Mouse (Mus musculus): ENCODE results near the gene Parp8.

Parp8 gene

GRCm38 (mm10) chr13:117025226-117026067 is at the start of gene Parp8:
Gene Parp8, minus strand, starts transcription at chr13:117025537.
- DNase-seq (ENCODE audit: low spot score in 2 of 2): peak; percentile 47 to 55

GRCm38 (mm10) chr13:117062628-117063315 is 37.4 kb upstream of the Parp8 start:
- DNase-seq (ENCODE audit: low spot score in 2 of 2): no peak

DNA sequence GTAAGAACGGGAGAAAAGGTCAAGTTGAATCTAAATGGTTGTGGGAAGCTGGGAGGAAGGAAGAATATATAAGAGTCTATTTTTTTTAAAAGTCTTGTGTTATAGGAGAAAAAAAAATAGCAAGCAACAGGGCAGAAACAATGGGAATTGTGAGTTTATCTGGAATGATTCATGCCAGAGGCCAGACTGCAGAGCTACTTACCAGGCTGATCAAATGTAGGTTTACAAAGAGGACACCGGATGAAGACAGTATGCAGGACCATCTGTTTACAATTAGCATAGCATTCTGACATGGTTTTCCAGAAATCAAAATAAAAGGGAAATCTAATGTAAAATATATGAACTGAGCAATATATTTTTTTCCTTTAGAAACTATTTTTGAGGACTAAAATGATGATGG is 31.1 kb upstream of the Parp8 start:
- no peak for DNase-seq (ENCODE audit: low spot score in 2 of 2)

DNA sequence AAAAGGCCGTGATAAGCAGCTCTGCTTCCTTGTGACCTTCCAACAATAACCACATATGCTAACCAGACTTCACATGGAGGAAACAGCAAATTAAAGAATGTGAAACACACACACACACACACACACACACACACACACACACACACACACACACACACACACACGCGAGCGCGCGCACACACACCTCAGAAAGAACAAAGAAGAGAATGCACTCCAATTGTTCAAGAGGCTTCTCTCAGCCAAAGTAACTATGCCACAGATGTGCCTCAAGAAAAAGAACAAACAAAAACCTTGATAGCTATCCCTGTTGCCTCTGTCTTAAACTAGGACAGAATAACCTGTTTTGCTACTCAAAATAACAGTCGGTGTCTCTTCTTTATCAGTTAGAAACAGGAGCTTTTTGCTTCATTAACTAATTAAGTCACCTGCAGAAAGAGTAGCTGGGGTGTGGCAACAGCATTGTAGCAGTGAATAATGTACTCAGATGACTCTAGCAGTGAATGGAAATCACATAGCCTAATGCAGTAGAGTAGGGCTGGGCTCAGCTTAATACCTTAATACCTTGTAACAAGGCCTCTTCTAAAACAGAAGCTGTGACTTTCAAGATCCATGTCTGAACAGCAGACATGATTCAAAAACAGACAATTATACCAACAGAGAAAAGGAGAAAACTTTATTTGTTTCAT is 29.6 kb upstream of the Parp8 start:
- DNase-seq (ENCODE audit: low spot score in 2 of 2): no peak

DNA sequence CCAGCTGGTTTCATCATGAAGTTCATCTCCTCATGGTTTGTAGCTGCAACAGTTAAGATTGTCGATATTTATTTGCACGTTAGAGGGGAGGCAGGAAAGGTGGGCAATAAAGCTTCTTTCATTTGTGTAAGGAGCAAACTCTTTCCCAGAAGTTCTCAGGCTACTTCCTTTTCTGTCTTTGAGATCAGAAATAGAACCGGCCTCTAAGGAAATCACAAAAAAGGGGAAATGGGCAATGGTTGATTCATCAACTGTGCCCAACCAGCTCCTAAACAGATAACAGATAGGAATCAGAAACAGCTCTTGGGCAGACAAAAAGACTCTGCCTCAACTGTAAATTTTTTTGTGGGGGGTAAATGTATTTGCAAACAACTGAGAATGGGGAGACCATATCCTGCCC is 27.4 kb upstream of the Parp8 start:
- DNase-seq (ENCODE audit: low spot score in 2 of 2): no peak

- DNase-seq (ENCODE audit: low spot score in 2 of 2): peak; percentile 65 to 75
Observed at GRCm38 (mm10) chr13:117048541-117048971, 23.2 kb upstream of the Parp8 start.

- no peak for DNase-seq (ENCODE audit: low spot score in 2 of 2)
Observed at GRCm38 (mm10) chr13:117043567-117043966, 18.2 kb upstream of the Parp8 start.

- DNase-seq (ENCODE audit: low spot score in 2 of 2): no peak
Observed at GRCm38 (mm10) chr13:117041021-117041420, 15.7 kb upstream of the Parp8 start.

GRCm38 (mm10) chr13:117036277-117036676 is 10.9 kb upstream of the Parp8 start:
- no peak for DNase-seq (ENCODE audit: low spot score in 2 of 2)

- DNase-seq (ENCODE audit: low spot score in 2 of 2): no peak
Observed at GRCm38 (mm10) chr13:117035121-117035520, 9.8 kb upstream of the Parp8 start.

GRCm38 (mm10) chr13:117034676-117035075 is 9.3 kb upstream of the Parp8 start:
- no peak for DNase-seq (ENCODE audit: low spot score in 2 of 2)

DNA sequence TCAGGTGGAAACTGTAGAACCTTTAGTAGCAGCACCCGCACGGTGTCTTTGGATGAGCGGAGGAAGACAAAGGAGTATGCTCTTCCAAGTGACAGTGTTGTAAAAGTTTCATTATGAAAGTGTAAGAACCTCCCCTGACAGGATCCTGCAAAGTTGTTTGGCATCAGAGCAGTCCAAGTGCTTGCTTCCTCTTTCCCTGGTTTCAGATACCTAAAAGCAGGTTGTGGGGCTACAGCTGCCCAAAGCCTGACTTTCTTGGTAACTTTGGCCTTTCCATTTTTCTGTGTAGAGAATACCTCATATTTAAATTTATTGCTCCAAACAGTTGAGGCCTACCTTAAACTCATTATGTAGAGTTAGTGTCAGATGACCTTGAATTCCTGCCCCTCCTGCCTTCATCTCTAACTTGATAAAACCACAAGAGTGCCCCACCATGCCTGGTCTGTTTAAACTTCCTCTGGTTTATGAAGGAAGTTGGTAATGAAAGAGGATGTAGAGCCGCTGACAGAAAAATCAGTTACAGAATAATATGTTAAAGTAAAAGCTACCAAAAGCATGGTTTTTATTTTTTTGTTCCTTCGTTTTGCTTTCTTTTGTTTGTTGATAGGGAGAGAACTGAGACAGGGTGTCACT is 8.5 kb upstream of the Parp8 start:
- peak; percentile 26 to 43 for DNase-seq (ENCODE audit: low spot score in 2 of 2)

DNA sequence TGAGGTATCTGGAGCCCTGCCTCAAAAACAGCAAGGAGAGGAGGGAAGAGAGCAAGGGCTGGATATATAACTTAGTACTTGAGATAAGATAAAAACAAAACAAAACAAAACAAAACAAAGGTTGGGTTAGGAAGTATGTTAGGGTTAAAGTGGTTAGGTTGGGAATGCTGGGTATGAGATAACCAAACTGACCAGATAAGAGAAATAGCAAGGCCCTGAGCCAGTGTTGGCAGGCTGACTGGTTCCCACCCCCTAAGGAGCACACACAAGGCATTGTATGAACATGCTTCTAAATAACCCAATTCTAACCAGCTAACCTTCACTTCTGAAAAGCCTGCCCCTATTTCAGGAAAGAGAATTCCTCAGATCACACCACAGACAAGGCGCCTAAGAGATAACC is 7.1 kb upstream of the Parp8 start:
- no peak for DNase-seq (ENCODE audit: low spot score in 2 of 2)

- peak in 1 of 2 experiments; percentile 24 for DNase-seq (ENCODE audit: low spot score in 2 of 2)
Observed at GRCm38 (mm10) chr13:117031546-117031945, 6.2 kb upstream of the Parp8 start.

- peak in 1 of 2 experiments; percentile 24 for DNase-seq (ENCODE audit: low spot score in 2 of 2)
Observed at GRCm38 (mm10) chr13:117028221-117028620, 2.9 kb upstream of the Parp8 start.

GRCm38 (mm10) chr13:117027336-117027735 is 2.0 kb upstream of the Parp8 start:
- no peak for DNase-seq (ENCODE audit: low spot score in 2 of 2)

- DNase-seq (ENCODE audit: low spot score in 2 of 2): no peak
Observed at GRCm38 (mm10) chr13:117026276-117026780, 991 bp upstream of the Parp8 start.

DNA sequence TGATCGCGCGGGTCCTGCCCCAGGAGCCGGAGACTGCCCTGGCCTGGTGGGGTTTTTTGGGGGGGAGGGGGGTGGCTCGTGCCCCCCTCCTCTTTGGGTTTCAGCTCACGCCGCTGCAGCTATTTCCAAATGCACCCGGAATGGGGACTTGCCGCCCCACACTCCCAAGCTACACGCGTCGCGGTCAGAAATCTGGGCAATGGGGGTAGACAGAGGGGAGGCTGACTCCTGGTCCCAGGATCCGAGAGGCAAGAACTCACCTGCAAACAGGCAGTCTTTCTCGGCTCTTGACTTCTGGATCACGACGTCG is 466 bp downstream of the Parp8 start:
- DNase-seq (ENCODE audit: low spot score in 2 of 2): peak in 1 of 2 experiments; percentile 29

DNA sequence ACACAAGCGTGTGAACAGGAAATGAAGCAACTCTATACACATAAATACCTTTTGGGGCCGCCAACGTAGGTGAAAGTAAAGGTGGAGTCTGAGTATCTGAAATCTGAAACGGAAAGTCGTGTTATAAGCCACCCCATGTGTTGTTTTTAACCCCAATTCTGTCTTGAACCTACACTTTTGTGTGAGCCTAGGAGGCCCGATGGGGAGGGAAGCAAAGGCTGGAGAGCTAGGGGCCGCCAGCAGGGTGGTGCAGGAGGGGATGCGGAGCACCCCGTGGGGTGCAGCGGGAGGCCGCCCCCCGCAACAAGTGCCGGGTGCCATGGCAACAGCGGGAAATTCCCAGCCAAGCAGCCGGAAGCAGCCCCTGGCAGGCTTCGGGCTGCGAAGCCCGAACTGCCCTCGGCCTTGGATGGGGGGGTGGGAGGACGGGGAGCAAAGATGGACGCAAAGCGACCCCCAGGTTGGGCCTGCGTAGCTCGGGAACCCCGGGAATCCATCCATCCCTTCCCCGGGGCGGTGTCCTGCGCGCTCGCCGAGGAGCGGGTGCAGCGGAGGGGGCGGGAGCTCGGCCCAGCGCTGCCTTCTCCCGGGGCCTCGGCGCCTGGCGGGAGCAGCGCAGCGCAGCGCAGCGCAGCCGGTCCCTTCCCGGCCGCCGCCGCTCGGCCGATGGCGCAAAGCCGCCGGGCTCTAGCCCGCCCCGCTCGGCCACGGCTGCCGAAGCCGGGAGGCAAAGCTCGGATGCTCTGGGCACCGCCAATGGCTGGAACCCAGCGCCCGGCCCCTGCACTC is 1.0 kb downstream of the Parp8 start:
- DNase-seq (ENCODE audit: low spot score in 2 of 2): peak; percentile 87 to 88

DNA sequence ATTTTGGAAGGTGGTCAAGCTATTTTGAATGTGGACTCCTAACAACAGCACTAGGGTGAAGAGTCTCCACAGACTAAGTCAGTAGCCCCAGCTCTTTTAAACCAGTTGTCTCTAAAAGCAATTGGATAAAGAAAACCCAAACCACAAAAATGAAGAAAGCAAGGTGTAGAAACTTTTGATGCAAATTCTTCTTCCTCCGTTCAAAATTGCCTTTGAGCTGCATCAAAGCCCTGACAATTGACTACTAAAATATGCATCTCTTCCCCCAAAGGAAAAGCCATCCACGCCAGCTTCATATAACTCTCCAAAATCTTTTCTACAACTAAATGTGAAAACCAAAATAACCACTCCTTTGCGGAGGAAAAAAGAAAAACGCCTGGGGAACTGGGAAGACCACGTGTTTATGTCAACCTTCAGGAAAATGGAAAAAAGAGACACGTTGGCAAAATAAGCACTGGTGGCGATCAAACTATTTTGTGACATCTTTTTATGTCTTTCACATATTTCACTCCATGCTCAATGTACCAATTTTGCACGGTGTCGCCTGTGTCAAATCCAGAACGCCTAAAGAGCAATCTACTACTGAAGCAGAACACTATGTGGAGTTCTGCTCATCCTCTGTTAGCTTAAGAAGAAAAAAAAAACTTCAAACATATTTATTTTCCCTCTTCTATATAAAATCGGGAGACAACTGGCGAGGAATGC is 1.8 kb downstream of the Parp8 start:
- peak in 1 of 2 experiments; percentile 12 for DNase-seq (ENCODE audit: low spot score in 2 of 2)
